Mouse (Mus musculus) ES-Bruce4 (cell line): ENCODE results near the gene Tom1l2. TPM values are rescaled to one million over a fixed set of nuclear protein-coding genes. Genes with fewer than 3 reads are reported as not detected.
A peak's percentile ranks its signal among the peaks of the same experiment; 100 is the strongest.

Experiments
- H3K27ac ChIP-seq: 2 replicates; pipeline ENCODE4 v1.5.1; 2012; ENCODE audit warnings: low read length, inconsistent platforms; ENCODE audit not compliant: insufficient read depth
- H3K27me3 ChIP-seq: 2 replicates; pipeline ENCODE4 v1.6.1; 2012; ENCODE audit warnings: mild to moderate bottlenecking, low read length, inconsistent platforms; ENCODE audit not compliant: control insufficient read depth, poor library complexity, insufficient read depth, severe bottlenecking
- H3K36me3 ChIP-seq: 2 replicates; pipeline ENCODE4 v1.6.1; 2012; ENCODE audit warnings: inconsistent platforms, mild to moderate bottlenecking, low read length, moderate library complexity; ENCODE audit not compliant: control insufficient read depth, poor library complexity, insufficient read depth, severe bottlenecking
- H3K4me1 ChIP-seq: one replicate; pipeline ENCODE4 v1.8.1; 2011; ENCODE audit warnings: low read length; ENCODE audit not compliant: control insufficient read depth, insufficient read depth
- H3K4me3 ChIP-seq: 2 replicates; pipeline ENCODE4 v1.5.1; 2011; ENCODE audit warnings: low read depth, mild to moderate bottlenecking, low read length
- H3K9ac ChIP-seq: 2 replicates; pipeline ENCODE4 v1.6.1; 2012; ENCODE audit warnings: low read depth, mild to moderate bottlenecking, inconsistent platforms; ENCODE audit not compliant: poor library complexity, severe bottlenecking
- H3K9me3 ChIP-seq: replicated peaks from 2 replicates; pipeline ENCODE4 v1.6.1; 2012; ENCODE audit warnings: mild to moderate bottlenecking, low read length, inconsistent platforms; ENCODE audit not compliant: control insufficient read depth, poor library complexity, insufficient read depth, severe bottlenecking
- CTCF ChIP-seq: IDR thresholded peaks from one replicate; pipeline ENCODE4 v1.8.1; 2011; ENCODE audit warnings: low read depth, low read length
- EP300 ChIP-seq: IDR thresholded peaks from 2 replicates; pipeline ENCODE4 v1.6.1; 2011; ENCODE audit warnings: low read depth, low read length; ENCODE audit not compliant: insufficient read depth
- POLR2A ChIP-seq: IDR thresholded peaks from one replicate; pipeline ENCODE4 v1.8.1; 2011; ENCODE audit warnings: low read length; ENCODE audit not compliant: insufficient read depth
- polyA plus RNA-seq: library from polyadenylated mRNA; stranded (reverse); fragments of >200 nt; gene quantifications from 2 replicates; pipeline ENCODE4 v1.2.4, GENCODE M21; 2011; ENCODE audit warnings: low read depth; ENCODE audit not compliant: missing spikeins, insufficient read depth, insufficient read length

Tom1l2 gene
- polyA plus RNA-seq, 1 experiment = 9.9 TPM

GRCm38 (mm10) chr11:60357116-60357515 is 4.4 kb upstream of the Tom1l2 start:
- Histone ChIP-seq H3K9ac (no peak overlapping the region), H3K27me3 (no peaks in the 10 kb centered on the region), H3K9me3 (no peaks in the 10 kb centered on the region), H3K4me1 (no peaks in the 10 kb centered on the region), H3K27ac (no peak overlapping the region), H3K36me3 (no peaks in the 10 kb centered on the region), H3K4me3 (no peak overlapping the region)
- TF ChIP-seq EP300 (no peak), POLR2A (no peak), CTCF (no peak)

GRCm38 (mm10) chr11:60355952-60356351 is 3.2 kb upstream of the Tom1l2 start:
- Histone ChIP-seq H3K27me3 (no peaks in the 10 kb centered on the region), H3K27ac (no peak overlapping the region), H3K4me3 (no peak overlapping the region), H3K4me1 (no peaks in the 10 kb centered on the region), H3K36me3 (no peaks in the 10 kb centered on the region), H3K9ac (no peak overlapping the region), H3K9me3 (no peaks in the 10 kb centered on the region)
- TF ChIP-seq CTCF = no peak
- TF ChIP-seq POLR2A = no peak
- no peak for TF ChIP-seq EP300

- H3K27ac ChIP-seq = no peak overlapping the region
- no peak for TF ChIP-seq CTCF
- TF ChIP-seq POLR2A = no peak
- no peak for TF ChIP-seq EP300
These were observed 757 bp downstream of the Tom1l2 start for GRCm38 (mm10) chr11:60351925-60352371.

GRCm38 (mm10) chr11:60351388-60351787 is 1.3 kb downstream of the Tom1l2 start:
- no peaks in the 10 kb centered on the region for H3K27me3 ChIP-seq
- no peak overlapping the region for H3K9ac ChIP-seq
- TF ChIP-seq EP300 (no peak), CTCF (no peak), POLR2A (no peak)
- no peaks in the 10 kb centered on the region for H3K4me1 ChIP-seq
- no peaks in the 10 kb centered on the region for H3K36me3 ChIP-seq
- no peak overlapping the region for H3K4me3 ChIP-seq
- H3K9me3 ChIP-seq = no peaks in the 10 kb centered on the region
- no peak overlapping the region for H3K27ac ChIP-seq

More at GRCm38 (mm10) chr11:60351925-60352371, 757 bp downstream of the Tom1l2 start:
- Histone ChIP-seq H3K27me3 (no peaks in the 10 kb centered on the region), H3K4me3 (peak overlapping the region; percentile 70), H3K9ac (peak overlapping the region; percentile 40), H3K36me3 (no peaks in the 10 kb centered on the region), H3K9me3 (no peaks in the 10 kb centered on the region), H3K4me1 (no peaks in the 10 kb centered on the region)

- H3K4me3 ChIP-seq = no peak overlapping the region
- H3K9ac ChIP-seq = no peak overlapping the region
- H3K27me3 ChIP-seq = no peaks in the 10 kb centered on the region
- H3K4me1 ChIP-seq = no peaks in the 10 kb centered on the region
- TF ChIP-seq CTCF (no peak), POLR2A (no peak), EP300 (no peak)
- no peaks in the 10 kb centered on the region for H3K9me3 ChIP-seq
- H3K27ac ChIP-seq = no peak overlapping the region
- no peaks in the 10 kb centered on the region for H3K36me3 ChIP-seq
These were observed 6.2 kb downstream of the Tom1l2 start for GRCm38 (mm10) chr11:60346537-60346936.

- H3K4me3 ChIP-seq = no peak overlapping the region
- H3K9ac ChIP-seq = no peak overlapping the region
- no peak overlapping the region for H3K27ac ChIP-seq
- H3K36me3 ChIP-seq = no peaks in the 10 kb centered on the region
- H3K4me1 ChIP-seq = no peaks in the 10 kb centered on the region
- no peaks in the 10 kb centered on the region for H3K9me3 ChIP-seq
- TF ChIP-seq CTCF = no peak
- no peak for TF ChIP-seq EP300
- TF ChIP-seq POLR2A = no peak
- H3K27me3 ChIP-seq = no peaks in the 10 kb centered on the region
These were observed 6.8 kb downstream of the Tom1l2 start for GRCm38 (mm10) chr11:60345868-60346267.
